Mouse (Mus musculus) forebrain, embryonic 12.5 days (tissue): ENCODE data around the gene Tcf7l1. TPM values are rescaled to one million over a fixed set of nuclear protein-coding genes. Genes with fewer than 3 reads are reported as not detected.
A peak's percentile ranks its signal among the peaks of the same experiment; 100 is the strongest.
"Not testable (repeated sequence)": the region's sequence is repeated elsewhere in the genome, so short reads cannot be mapped to it uniquely, and the experiment has no call there.

Experiments
- ATAC-seq: fragments of 200-750 bp; cut with Nextera tagmentation; 2 replicates; pipeline ENCODE4 v1.8.0; 2017; ENCODE audit warnings: moderate TSS enrichment; ENCODE audit not compliant: low FRiP score
- H3K27ac ChIP-seq: fragments of 300-500 bp; sonication (generic); 2 replicates; pipeline ENCODE4 v1.5.1; 2016; ENCODE audit warnings: mild to moderate bottlenecking
- H3K27me3 ChIP-seq: fragments of 300-500 bp; sonication (generic); 2 replicates; pipeline ENCODE4 v1.6.1; 2016; ENCODE audit warnings: mild to moderate bottlenecking
- H3K36me3 ChIP-seq: fragments of 300-500 bp; sonication (generic); replicated peaks from 2 replicates; pipeline ENCODE4 v1.6.1; 2016; ENCODE audit warnings: mild to moderate bottlenecking
- H3K4me1 ChIP-seq: fragments of 300-500 bp; sonication (generic); 2 replicates; pipeline ENCODE4 v1.6.1; 2016
- H3K4me2 ChIP-seq: fragments of 300-500 bp; sonication (generic); 2 replicates; pipeline ENCODE4 v1.6.1; 2016; ENCODE audit warnings: mild to moderate bottlenecking, moderate library complexity
- H3K4me3 ChIP-seq: fragments of 300-500 bp; sonication (generic); replicated peaks from 2 replicates; pipeline ENCODE4 v1.5.1; 2016; ENCODE audit warnings: mild to moderate bottlenecking
- H3K9ac ChIP-seq: fragments of 300-500 bp; sonication (generic); 2 replicates; pipeline ENCODE4 v1.6.1; 2016; ENCODE audit warnings: mild to moderate bottlenecking
- H3K9me3 ChIP-seq: fragments of 300-500 bp; sonication (generic); 2 replicates; pipeline ENCODE4 v1.6.1; 2016
- WGBS: fragments of 180-500 bp; shearing (Covaris S2); methylation state at CpG from one replicate; pipeline ENCODE4 v1.1.7; 2016; 5-methylcytosine and 5-hydroxymethylcytosine counted together
- polyA plus RNA-seq: library from polyadenylated mRNA; unstranded; fragments of >200 nt; fragmentation: Nextera tagmentation; extraction: Ambion mirVana; gene quantifications from 2 replicates; pipeline ENCODE4 v1.2.1, GENCODE M21; 2016

Gene Tcf7l1
- polyA plus RNA-seq, result 24.4 and 25.9 TPM in 2 replicates

DNA sequence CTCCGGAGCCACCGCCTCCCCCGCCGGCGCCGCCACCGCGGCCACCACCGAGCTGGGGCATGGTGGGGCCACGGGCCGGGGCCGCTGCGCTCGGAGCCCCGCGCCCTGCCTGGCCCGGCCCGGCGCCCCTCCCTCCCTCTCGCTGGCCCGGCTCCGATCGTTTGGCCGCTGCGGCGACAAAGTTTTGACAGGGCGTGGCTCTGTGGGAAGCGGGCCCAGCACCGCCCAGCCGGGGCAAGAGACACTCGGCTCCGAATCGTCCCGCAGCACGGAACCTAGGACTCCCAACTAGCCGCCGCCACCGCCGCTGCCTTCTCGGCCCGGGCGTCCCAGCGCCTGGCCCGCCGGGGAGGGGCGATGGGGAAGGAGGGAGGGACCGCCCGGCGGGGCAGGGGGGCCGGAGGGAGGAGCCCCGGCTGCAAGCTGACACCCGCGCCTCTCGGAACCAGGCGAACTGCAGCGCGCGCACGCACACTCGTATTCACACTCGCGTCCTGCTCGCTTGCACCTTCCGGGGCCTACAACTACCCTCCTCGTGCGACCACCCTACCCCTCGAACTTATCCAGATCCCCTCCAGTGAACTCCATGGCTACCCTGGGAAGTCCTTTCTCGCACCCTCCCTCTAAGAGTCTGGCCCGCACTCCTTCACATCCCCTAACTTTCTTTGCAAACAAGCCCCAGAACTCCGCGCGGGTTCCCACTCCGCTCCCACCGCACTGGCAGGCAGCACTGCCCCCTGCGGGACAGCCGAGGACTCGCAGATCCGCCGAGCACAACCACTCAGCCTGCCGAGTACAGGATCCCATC is at the start of gene Tcf7l1:
Gene Tcf7l1 (minus strand): TSS at position 363 of the 808 bp plus-strand sequence.
- peak; percentile 87 for ATAC-seq
- H3K27ac ChIP-seq, result peak within 1 kb of the TSS; percentile 87

DNA sequence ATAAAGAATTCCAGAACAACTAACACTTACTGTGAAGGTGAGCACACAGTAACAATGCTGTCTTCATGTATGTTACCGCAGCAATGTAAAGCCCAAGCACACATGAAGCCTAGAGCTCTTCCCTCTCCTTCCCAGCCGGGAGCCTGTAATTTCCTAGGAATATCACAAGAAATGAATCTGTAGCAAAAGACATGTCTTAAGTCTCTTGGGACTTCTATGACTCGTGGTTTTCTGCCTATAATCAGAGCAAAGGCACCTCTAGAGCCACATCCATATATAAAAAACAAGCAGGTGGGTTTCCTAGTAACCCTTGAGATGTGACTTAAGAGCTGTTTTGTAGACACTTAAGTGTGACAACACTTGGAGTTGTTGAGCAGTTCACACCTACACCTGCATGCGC is 48.7 kb upstream of the Tcf7l1 start:
- Histone ChIP-seq H3K9me3 (no peaks in the 10 kb centered on the region), H3K36me3 (peaks cover 26% of the 10 kb centered on the region), H3K27ac (no peak overlapping the region), H3K4me1 (no peaks in the 10 kb centered on the region), H3K27me3 (no peaks in the 10 kb centered on the region), H3K9ac (no peak overlapping the region), H3K4me3 (no peak overlapping the region), H3K4me2 (no peak overlapping the region)
- ATAC-seq, result no peak
- 90% methylated on average over 4 of the region's 4 CpGs for WGBS

More for the DNA sequence above, at the start of gene Tcf7l1:
- H3K4me1 ChIP-seq, result peaks cover 21% of the 10 kb centered on the region
- no peaks in the 10 kb centered on the region for H3K9me3 ChIP-seq
- H3K36me3 ChIP-seq, result no peaks in the 10 kb centered on the region
- H3K27me3 ChIP-seq, result peaks cover 26% of the 10 kb centered on the region; the same call in 1 of the 2 replicates
- under 1% methylated on average over 78 of the region's 80 CpGs for WGBS
- H3K4me2 ChIP-seq, result peak within 1 kb of the TSS; percentile 85
- H3K9ac ChIP-seq, result peak within 1 kb of the TSS; percentile 78
- peak within 1 kb of the TSS; percentile 72 for H3K4me3 ChIP-seq

DNA sequence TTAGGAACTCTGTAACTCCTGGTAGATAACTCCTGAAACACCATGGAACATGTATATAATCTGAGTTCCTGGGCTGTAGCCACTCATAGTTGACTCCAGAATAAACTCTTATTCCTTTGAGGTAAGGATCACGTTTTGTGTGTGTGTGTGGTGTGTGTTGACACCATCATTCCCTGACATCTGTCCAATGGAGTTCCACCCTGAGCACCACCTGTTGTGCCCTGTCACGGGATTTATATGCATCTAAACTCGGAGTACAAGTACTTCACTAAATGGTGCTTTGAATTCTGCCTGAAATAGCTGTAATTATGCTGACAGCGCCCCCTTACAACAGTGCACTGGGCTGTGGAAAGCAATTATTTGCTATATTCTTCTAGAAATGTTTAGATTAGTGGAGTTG is 45.5 kb upstream of the Tcf7l1 start:
- Histone ChIP-seq H3K4me3 (no peak overlapping the region), H3K9me3 (no peaks in the 10 kb centered on the region), H3K27ac (no peak overlapping the region), H3K36me3 (no peaks in the 10 kb centered on the region), H3K4me2 (no peak overlapping the region), H3K9ac (no peak overlapping the region), H3K4me1 (no peaks in the 10 kb centered on the region), H3K27me3 (no peaks in the 10 kb centered on the region)
- no peak for ATAC-seq
- WGBS, result 48% methylated on average over 4 of the region's 4 CpGs

DNA sequence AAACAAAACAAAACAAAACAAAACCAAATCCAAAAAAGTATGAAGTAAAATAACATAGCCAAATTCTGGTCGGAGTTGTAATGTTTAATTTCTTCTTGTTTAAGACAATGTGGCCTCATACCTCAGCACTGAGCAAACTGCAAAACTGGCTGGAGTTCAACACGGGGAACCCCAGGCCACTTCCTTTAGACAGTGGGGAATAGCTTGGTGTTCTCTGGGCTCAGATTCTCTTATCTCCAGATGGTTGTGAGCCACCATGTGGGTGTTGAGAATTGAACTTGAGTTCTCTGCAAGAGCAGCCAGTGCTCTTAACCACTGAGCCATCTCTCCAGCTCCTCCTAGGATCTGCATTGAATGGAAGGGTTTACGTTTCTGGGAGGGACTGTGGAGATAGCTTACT is 42.8 kb upstream of the Tcf7l1 start:
- 60% methylated on average over 3 of the region's 3 CpGs for WGBS
- Histone ChIP-seq H3K27me3 (peaks cover 4% of the 10 kb centered on the region; the same call in 1 of the 2 replicates), H3K9me3 (peaks cover 4% of the 10 kb centered on the region; the same call in 1 of the 2 replicates), H3K27ac (no peak overlapping the region), H3K4me2 (no peak overlapping the region), H3K4me3 (no peak overlapping the region), H3K36me3 (no peaks in the 10 kb centered on the region), H3K9ac (no peak overlapping the region), H3K4me1 (no peaks in the 10 kb centered on the region)
- ATAC-seq, result no peak

DNA sequence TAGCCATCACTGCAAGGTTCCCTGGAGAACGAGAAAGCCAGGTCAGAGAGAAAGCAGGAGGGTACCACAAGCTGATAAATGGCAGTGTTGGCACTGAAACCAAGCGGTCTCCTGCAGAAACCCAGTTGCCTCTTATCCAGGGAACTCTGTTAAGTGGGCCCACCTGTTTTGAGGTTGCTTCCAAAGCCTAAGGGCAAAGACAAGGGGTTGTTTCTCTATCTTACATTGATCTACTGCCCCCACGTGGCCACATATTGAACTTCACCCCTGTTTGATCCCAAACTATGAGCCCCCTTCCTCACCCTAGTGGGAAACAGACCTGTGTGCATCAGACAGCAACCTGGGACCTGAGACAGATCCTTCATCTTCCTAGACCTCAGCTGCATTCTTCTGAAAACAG is 42.2 kb upstream of the Tcf7l1 start:
- Histone ChIP-seq H3K36me3 (no peaks in the 10 kb centered on the region), H3K4me2 (no peak overlapping the region), H3K9me3 (peaks cover 4% of the 10 kb centered on the region; the same call in 1 of the 2 replicates), H3K27me3 (peaks cover 10% of the 10 kb centered on the region; the same call in 1 of the 2 replicates), H3K9ac (no peak overlapping the region), H3K4me1 (no peaks in the 10 kb centered on the region), H3K4me3 (no peak overlapping the region), H3K27ac (no peak overlapping the region)
- peak; percentile 44; the same call in 1 of the 2 replicates for ATAC-seq
- 24% methylated on average over 3 of the region's 3 CpGs for WGBS

DNA sequence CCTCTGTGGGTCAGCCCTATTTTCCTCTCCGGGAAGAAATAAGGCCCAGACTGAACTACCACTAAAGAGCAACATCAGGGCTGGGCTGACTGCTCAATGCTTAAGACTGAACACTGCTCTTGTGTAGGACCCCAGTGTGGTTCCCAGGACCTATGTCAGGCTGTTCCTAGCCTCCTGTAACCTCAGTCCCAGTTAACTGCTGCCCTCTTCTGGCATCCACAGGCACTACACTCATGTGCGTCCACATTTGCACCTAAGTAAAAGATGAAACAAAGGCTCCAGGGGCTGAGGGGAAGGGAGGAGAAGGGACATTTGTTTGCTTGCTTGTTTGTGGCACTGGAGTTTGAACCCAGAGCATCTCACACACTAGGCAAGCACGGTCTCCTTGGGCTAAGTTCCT is 39.8 kb upstream of the Tcf7l1 start:
- no peaks in the 10 kb centered on the region for H3K36me3 ChIP-seq
- H3K27ac ChIP-seq, result no peak overlapping the region
- WGBS, result 74% methylated on average over 3 of the region's 3 CpGs
- no peak overlapping the region for H3K4me2 ChIP-seq
- H3K4me3 ChIP-seq, result no peak overlapping the region
- peaks cover 12% of the 10 kb centered on the region for H3K4me1 ChIP-seq
- no peak overlapping the region for H3K9ac ChIP-seq
- H3K9me3 ChIP-seq, result peaks cover 4% of the 10 kb centered on the region; the same call in 1 of the 2 replicates
- ATAC-seq, result no peak
- peaks cover 13% of the 10 kb centered on the region for H3K27me3 ChIP-seq

DNA sequence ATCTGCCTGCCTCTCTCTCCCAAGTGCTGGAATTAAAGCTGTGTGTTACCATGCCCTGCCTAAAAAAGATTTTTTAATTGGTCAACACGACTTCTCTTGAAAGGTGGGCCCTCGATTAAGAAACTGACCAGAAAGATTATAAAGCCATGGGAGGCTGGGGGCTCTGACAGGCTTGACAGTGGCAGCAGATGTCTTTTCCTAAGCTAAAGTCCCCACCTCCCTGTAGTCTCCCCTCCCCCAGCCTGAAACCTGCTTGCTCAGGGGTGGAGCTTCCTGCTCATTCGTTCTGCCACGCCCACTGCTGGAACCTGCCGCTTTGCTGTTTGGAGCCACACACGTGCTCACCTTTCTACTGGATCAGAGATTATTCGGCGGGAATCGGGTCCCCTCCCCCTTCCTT is 39.0 kb upstream of the Tcf7l1 start:
- H3K27ac ChIP-seq, H3K36me3 ChIP-seq, H3K4me2 ChIP-seq, H3K9ac ChIP-seq, H3K4me3 ChIP-seq, ATAC-seq, H3K9me3 ChIP-seq: not testable (repeated sequence)
- Histone ChIP-seq H3K27me3 (peaks cover 13% of the 10 kb centered on the region), H3K4me1 (peaks cover 12% of the 10 kb centered on the region)
- 11% methylated on average over 9 of the region's 9 CpGs for WGBS

DNA sequence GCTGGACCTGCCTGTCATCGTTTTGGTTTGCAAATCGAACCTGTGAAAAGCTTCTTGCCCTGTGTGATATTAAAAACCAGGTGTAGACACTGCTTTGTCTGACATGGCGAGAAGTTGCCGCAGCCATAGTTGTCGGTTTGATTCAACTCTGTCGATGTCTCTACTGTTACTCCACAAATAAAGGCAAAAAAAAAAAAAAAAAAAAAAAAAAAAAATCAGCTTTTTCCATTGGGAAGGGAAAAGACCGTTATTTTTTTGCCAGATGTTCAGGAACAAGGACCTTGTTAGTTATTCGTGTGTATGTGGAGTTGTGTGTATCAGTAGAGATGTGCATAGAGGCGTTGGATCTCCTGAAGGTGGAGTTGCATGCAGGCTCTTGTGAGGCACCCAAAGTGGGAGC is 36.7 kb upstream of the Tcf7l1 start:
- Histone ChIP-seq H3K4me2 (peak overlapping the region; percentile 55), H3K9ac (0 out of 2 replicates have a peak overlapping the region, but pooled peaks have one; percentile 51), H3K27ac (no peak overlapping the region), H3K4me3 (no peak overlapping the region), H3K4me1 (peaks cover 12% of the 10 kb centered on the region), H3K9me3 (peaks cover 4% of the 10 kb centered on the region; the same call in 1 of the 2 replicates), H3K36me3 (no peaks in the 10 kb centered on the region), H3K27me3 (peaks cover 13% of the 10 kb centered on the region)
- ATAC-seq, result no peak
- 54% methylated on average over 9 of the region's 9 CpGs for WGBS

DNA sequence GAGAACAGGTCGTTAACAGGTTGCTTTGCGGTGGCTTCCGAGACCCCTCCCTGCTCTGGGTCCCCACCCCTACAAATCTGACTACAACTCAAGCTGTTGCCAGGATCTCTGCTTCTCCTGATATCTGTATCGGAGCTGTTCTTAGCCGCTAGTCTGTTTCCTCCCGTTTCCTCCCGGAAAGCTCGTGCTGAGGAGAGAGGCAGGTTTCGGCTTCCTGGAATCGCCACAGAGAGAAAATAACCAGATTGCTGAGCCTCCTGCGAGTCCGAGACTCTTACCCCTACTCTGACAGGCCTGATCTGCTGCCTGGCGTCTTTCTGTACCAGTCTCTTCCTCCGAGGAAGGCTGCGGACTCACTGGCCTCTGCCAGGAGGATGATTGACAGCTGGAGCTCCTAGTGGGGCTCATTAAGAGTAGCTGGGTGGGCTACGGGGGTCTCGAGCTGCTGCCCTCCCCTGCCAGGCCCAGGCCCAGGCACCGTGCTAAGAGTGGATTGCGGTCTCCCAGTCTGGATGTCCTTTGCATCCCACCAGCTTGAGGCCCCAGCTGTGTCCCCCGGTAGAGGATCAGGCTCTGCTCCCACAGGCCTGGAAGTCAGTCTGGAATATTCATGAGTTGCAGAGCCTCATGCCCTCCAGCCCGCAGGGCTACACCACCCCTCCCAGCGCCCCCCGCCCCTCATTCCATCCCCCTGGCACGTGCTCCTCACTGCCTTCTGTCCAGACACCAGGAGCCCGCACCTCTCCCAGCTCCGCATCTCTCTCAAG is 36.1 kb upstream of the Tcf7l1 start:
- WGBS, result 4% methylated on average over 26 of the region's 26 CpGs
- Histone ChIP-seq H3K9ac (peak overlapping the region; percentile 51), H3K4me3 (peak overlapping the region; percentile 28), H3K9me3 (peaks cover 4% of the 10 kb centered on the region; the same call in 1 of the 2 replicates), H3K4me1 (peaks cover 12% of the 10 kb centered on the region), H3K4me2 (peak overlapping the region; percentile 55), H3K36me3 (no peaks in the 10 kb centered on the region), H3K27ac (peak overlapping the region; percentile 38; the same call in 1 of the 2 replicates), H3K27me3 (peaks cover 13% of the 10 kb centered on the region)
- peak; percentile 73 for ATAC-seq

DNA sequence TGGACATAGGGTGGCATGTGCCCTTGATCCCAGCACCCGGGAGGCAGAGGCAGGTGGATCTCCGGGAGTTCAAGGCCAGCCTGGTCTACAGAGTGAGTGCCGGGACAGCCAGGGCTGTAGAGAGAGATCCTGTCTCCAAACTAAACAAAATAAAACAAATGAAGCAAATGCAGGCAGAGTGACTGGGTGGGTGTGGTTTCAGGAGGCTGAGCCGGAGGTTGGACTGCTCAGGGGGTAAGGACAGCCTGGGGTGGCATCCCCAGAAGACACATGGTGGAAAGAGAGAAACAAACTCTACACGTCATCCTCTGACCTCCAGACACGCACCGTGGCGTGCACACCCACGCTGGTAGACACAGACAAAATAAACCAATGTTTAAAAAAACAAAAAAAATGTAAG is 24.4 kb upstream of the Tcf7l1 start:
- no peaks in the 10 kb centered on the region for H3K36me3 ChIP-seq
- H3K4me2 ChIP-seq, result no peak overlapping the region
- H3K27ac ChIP-seq, result no peak overlapping the region
- no peak overlapping the region for H3K4me3 ChIP-seq
- H3K9me3 ChIP-seq, result no peaks in the 10 kb centered on the region
- 85% methylated on average over 9 of the region's 9 CpGs for WGBS
- no peaks in the 10 kb centered on the region for H3K27me3 ChIP-seq
- no peak overlapping the region for H3K9ac ChIP-seq
- ATAC-seq, result no peak
- no peaks in the 10 kb centered on the region for H3K4me1 ChIP-seq

DNA sequence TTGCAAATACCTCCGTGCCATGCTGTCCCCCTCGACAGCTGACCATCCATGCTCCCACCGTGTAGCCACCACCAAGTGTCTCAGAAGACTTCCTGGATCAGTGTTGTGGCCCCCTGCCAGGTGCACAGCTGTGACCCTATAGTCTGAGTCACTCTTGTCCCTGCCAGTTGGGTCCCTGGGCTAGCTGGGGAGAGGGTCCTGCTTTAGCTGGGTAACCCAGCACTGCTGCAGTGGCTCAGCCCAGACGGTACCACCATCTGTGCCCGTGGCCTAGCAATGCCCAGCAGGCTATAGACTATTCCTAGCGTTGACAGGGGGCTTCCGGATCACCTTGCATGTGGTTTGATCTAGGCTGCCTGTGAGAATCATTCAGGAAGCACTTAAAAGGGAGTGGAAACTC is 21.2 kb upstream of the Tcf7l1 start:
- no peaks in the 10 kb centered on the region for H3K4me1 ChIP-seq
- WGBS, result 75% methylated on average over 7 of the region's 7 CpGs

DNA sequence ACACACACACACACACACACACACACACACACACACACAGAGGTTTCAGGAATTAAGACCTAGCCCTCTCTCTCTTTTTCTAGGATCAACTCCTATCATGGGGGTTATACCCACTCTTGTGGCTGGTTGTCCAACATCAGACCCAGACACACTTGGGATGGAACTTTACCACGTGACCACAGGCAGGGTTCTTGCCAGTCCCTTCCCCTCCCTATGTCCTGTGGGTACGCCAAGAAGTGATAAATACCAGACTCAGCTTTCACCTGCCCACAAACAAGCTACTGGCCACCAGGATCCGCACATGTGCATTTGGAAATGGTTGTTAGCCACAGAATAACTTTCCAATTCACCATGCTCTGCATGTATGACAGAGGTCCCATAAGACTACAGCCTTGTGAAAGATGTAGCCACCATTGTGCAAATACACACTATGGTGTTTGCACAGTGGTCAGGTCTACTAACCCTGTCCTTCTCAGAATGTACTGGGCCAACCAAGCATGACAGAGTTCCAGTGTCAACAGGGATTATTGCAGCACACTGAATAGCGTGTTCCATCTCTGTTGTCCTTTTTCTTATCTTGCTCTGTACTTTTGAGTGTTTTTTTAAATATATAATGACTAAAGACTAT is 20.6 kb upstream of the Tcf7l1 start:
- no peaks in the 10 kb centered on the region for H3K36me3 ChIP-seq
- H3K9me3 ChIP-seq, result no peaks in the 10 kb centered on the region
- H3K27ac ChIP-seq, result no peak overlapping the region
- H3K9ac ChIP-seq, result no peak overlapping the region
- WGBS, result 78% methylated on average over 4 of the region's 4 CpGs
- H3K4me1 ChIP-seq, result no peaks in the 10 kb centered on the region
- H3K27me3 ChIP-seq, result no peaks in the 10 kb centered on the region
- no peak overlapping the region for H3K4me3 ChIP-seq
- H3K4me2 ChIP-seq, result no peak overlapping the region
- no peak for ATAC-seq

More for the DNA sequence above, 21.2 kb upstream of the Tcf7l1 start:
- Histone ChIP-seq H3K27me3 (no peaks in the 10 kb centered on the region), H3K4me3 (no peak overlapping the region), H3K27ac (no peak overlapping the region), H3K9me3 (no peaks in the 10 kb centered on the region), H3K9ac (no peak overlapping the region), H3K4me2 (no peak overlapping the region), H3K36me3 (no peaks in the 10 kb centered on the region)
- ATAC-seq, result no peak
